Mouse (Mus musculus) embryo, embryonic 10.5 days (tissue): Measurements from ENCODE around the gene Slc2a5.

Experiments used
- DNase-seq: peaks from one replicate; pipeline ENCODE4 v3.0.0-alpha.2; 2015; ENCODE audit warnings: low spot score

The Slc2a5 gene

GRCm38 (mm10) chr4:150105671-150106070 is 13.4 kb upstream of the Slc2a5 start:
- no peak for DNase-seq

GRCm38 (mm10) chr4:150106637-150107036 is 12.4 kb upstream of the Slc2a5 start:
- no peak for DNase-seq

- no peak for DNase-seq
These were observed 9.4 kb upstream of the Slc2a5 start for GRCm38 (mm10) chr4:150109636-150110035.

- DNase-seq, result no peak
These were observed 8.7 kb upstream of the Slc2a5 start for GRCm38 (mm10) chr4:150110373-150110772.

- DNase-seq, result peak; percentile 72
These were observed 6.2 kb upstream of the Slc2a5 start for GRCm38 (mm10) chr4:150112867-150113266.

GRCm38 (mm10) chr4:150114505-150115061 is 4.5 kb upstream of the Slc2a5 start:
- no peak for DNase-seq

GRCm38 (mm10) chr4:150117311-150117710 is 1.8 kb upstream of the Slc2a5 start:
- no peak for DNase-seq

- no peak for DNase-seq
These were observed 920 bp upstream of the Slc2a5 start for GRCm38 (mm10) chr4:150118163-150118562.

GRCm38 (mm10) chr4:150119640-150120039 is 557 bp downstream of the Slc2a5 start:
- DNase-seq, result peak; percentile 53

GRCm38 (mm10) chr4:150120173-150120833 is 1.2 kb downstream of the Slc2a5 start:
- DNase-seq, result no peak

GRCm38 (mm10) chr4:150121430-150121829 is 2.3 kb downstream of the Slc2a5 start:
- no peak for DNase-seq

GRCm38 (mm10) chr4:150122476-150122875 is 3.4 kb downstream of the Slc2a5 start:
- no peak for DNase-seq

GRCm38 (mm10) chr4:150126373-150126772 is 7.3 kb downstream of the Slc2a5 start:
- DNase-seq, result no peak

GRCm38 (mm10) chr4:150127894-150128293 is 8.8 kb downstream of the Slc2a5 start:
- DNase-seq, result no peak

GRCm38 (mm10) chr4:150128571-150128970 is 9.5 kb downstream of the Slc2a5 start:
- DNase-seq, result peak; percentile 47

- no peak for DNase-seq
These were observed 11.6 kb downstream of the Slc2a5 start for GRCm38 (mm10) chr4:150130661-150131060.

- DNase-seq, result no peak
These were observed 13.7 kb downstream of the Slc2a5 start for GRCm38 (mm10) chr4:150132692-150133271.

- DNase-seq, result no peak
These were observed 16.2 kb downstream of the Slc2a5 start for GRCm38 (mm10) chr4:150135254-150135653.

GRCm38 (mm10) chr4:150136693-150137092 is 17.6 kb downstream of the Slc2a5 start:
- DNase-seq, result peak; percentile 83

- DNase-seq, result no peak
These were observed 18.4 kb downstream of the Slc2a5 start for GRCm38 (mm10) chr4:150137368-150138083.

GRCm38 (mm10) chr4:150138084-150138543 is 19.0 kb downstream of the Slc2a5 start:
- DNase-seq, result peak; percentile 85

GRCm38 (mm10) chr4:150139090-150139489 is 20.0 kb downstream of the Slc2a5 start:
- no peak for DNase-seq

- DNase-seq, result no peak
These were observed 21.3 kb downstream of the Slc2a5 start for GRCm38 (mm10) chr4:150140346-150140745.
